Mouse (Mus musculus) forebrain, embryonic 13.5 days (tissue): Measurements from ENCODE around the gene Fn3k. TPM values are rescaled to one million over a fixed set of nuclear protein-coding genes. Genes with fewer than 3 reads are reported as not detected.

Experiments used
- ATAC-seq: fragments of 200-750 bp; cut with Nextera tagmentation; 2 replicates; pipeline ENCODE4 v1.8.0; 2017
- H3K27ac ChIP-seq: fragments of 300-500 bp; sonication (generic); 2 replicates; pipeline ENCODE4 v1.5.1; 2015; ENCODE audit warnings: inconsistent platforms, mild to moderate bottlenecking, moderate library complexity
- H3K27me3 ChIP-seq: fragments of 300-500 bp; sonication (generic); 2 replicates; pipeline ENCODE4 v1.6.1; 2015; ENCODE audit warnings: mild to moderate bottlenecking, inconsistent platforms
- H3K36me3 ChIP-seq: fragments of 300-500 bp; sonication (generic); 2 replicates; pipeline ENCODE4 v1.6.1; 2015; ENCODE audit warnings: mild to moderate bottlenecking, inconsistent platforms; ENCODE audit not compliant: poor library complexity, severe bottlenecking
- H3K4me1 ChIP-seq: fragments of 300-500 bp; sonication (generic); 2 replicates; pipeline ENCODE4 v1.6.1; 2015; ENCODE audit warnings: inconsistent platforms
- H3K4me2 ChIP-seq: fragments of 300-500 bp; sonication (generic); 2 replicates; pipeline ENCODE4 v1.6.1; 2015; ENCODE audit warnings: inconsistent platforms, mild to moderate bottlenecking, moderate library complexity
- H3K4me3 ChIP-seq: fragments of 300-500 bp; sonication (generic); 2 replicates; pipeline ENCODE4 v1.5.1; 2015; ENCODE audit warnings: mild to moderate bottlenecking, inconsistent platforms
- H3K9ac ChIP-seq: fragments of 300-500 bp; sonication (generic); 2 replicates; pipeline ENCODE4 v1.6.1; 2015; ENCODE audit warnings: mild to moderate bottlenecking, inconsistent platforms
- H3K9me3 ChIP-seq: fragments of 300-500 bp; sonication (generic); replicated peaks from 2 replicates; pipeline ENCODE4 v1.6.1; 2016; ENCODE audit warnings: inconsistent platforms
- WGBS: fragments of 180-500 bp; shearing (Covaris S2); methylation state at CpG from one replicate; pipeline ENCODE4 v1.1.7; 2015; 5-methylcytosine and 5-hydroxymethylcytosine counted together
- polyA plus RNA-seq: library from polyadenylated mRNA; unstranded; fragments of >200 nt; fragmentation: Nextera tagmentation; extraction: Ambion mirVana; gene quantifications from 2 replicates; pipeline ENCODE4 v1.2.1, GENCODE M21; 2015

Gene Fn3k
- polyA plus RNA-seq, 1 experiment from 2014 or later: 2.5 TPM

GRCm38 (mm10) chr11:121420830-121421552, 13.7 kb upstream of the Fn3k start, which contains the start of gene Fn3krp:
Fn3krp (plus strand) TSS chr11:121421401.
- H3K9ac ChIP-seq: peak within 1 kb of the TSS; percentile 80
- no peaks in the 10 kb centered on the region for H3K27me3 ChIP-seq
- H3K4me1 ChIP-seq: peaks cover 17% of the 10 kb centered on the region
- H3K4me3 ChIP-seq: peak within 1 kb of the TSS; percentile 74
- peak within 1 kb of the TSS; percentile 84 for H3K4me2 ChIP-seq
- peak; percentile 100 for ATAC-seq
- WGBS: 2% methylated on average over 27 of the region's 28 CpGs
- 0 out of 2 replicates have a peak, but pooled peaks cover under 1% of the 10 kb centered on the region for H3K36me3 ChIP-seq
- H3K27ac ChIP-seq: peak within 1 kb of the TSS; percentile 78
- H3K9me3 ChIP-seq: no peaks in the 10 kb centered on the region

DNA sequence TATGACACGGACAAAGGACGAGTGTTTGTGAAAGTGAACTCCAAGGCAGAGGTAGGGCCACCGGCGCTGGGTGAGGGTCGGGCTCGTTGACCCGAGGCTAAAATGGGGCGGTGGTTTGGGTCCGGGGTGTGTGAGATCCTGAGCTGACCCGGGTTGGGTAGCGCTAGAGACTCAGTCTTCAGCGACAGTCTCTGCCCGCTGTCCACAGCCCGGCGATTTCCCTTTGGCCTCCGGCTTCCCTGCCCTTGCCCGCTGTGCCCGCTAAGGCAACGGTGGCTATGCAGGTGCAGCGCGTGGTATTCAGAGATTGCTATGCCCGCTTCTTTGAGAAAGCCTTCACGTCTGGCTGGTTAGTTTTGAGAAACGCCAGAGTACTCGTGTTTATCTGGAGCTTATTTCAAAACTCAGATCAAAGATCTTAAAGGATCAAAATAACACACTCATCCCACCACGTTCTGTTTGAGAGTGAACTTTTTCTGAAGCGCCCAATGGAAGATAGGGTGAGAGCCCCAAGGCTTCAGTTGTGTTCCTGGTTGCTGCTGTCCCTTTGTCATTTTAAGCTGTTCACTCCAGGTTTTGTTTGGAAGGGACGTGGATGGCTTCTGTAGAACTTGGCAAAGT, 13.1 kb upstream of the Fn3k start:
- ATAC-seq: peak; percentile 61
- Histone ChIP-seq H3K4me2 (peak overlapping the region; percentile 84), H3K9ac (peak overlapping the region; percentile 80), H3K27me3 (no peaks in the 10 kb centered on the region), H3K27ac (no peak overlapping the region), H3K36me3 (0 out of 2 replicates have a peak, but pooled peaks cover 4% of the 10 kb centered on the region), H3K9me3 (no peaks in the 10 kb centered on the region), H3K4me1 (peaks cover 17% of the 10 kb centered on the region), H3K4me3 (peak overlapping the region; percentile 74)
- under 1% methylated on average over 28 of the region's 28 CpGs for WGBS

DNA sequence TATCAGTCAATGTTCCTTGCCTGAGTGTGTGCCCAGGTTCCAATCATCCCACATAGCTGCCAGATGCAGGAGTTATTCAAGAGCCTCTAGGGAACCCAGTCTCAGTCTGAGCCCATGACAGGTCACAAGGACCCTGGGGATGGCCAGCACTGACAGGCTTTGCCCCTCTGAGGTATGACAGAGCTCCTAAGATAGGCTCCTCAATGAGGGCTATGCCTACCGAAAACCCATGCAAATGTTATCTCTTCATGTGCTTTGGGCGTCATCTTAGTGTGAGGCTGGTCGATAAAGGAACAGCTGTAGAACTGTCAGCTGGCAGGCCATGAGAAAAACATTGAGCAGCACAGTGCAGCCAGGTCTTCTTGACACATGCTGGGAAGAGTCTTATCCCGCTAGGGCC, 1.3 kb upstream of the Fn3k start:
- H3K9ac ChIP-seq: no peak overlapping the region
- no peak for ATAC-seq
- peaks cover 20% of the 10 kb centered on the region for H3K36me3 ChIP-seq
- no peak overlapping the region for H3K4me2 ChIP-seq
- peaks cover 12% of the 10 kb centered on the region for H3K4me1 ChIP-seq
- H3K9me3 ChIP-seq: no peaks in the 10 kb centered on the region
- H3K4me3 ChIP-seq: no peak overlapping the region
- no peak overlapping the region for H3K27ac ChIP-seq
- WGBS: 80% methylated on average over 4 of the region's 4 CpGs
- no peaks in the 10 kb centered on the region for H3K27me3 ChIP-seq

GRCm38 (mm10) chr11:121437236-121437635, 2.5 kb downstream of the Fn3k start:
- 78% methylated on average over 5 of the region's 5 CpGs for WGBS
- Histone ChIP-seq H3K4me2 (no peak overlapping the region), H3K27me3 (no peaks in the 10 kb centered on the region), H3K9me3 (no peaks in the 10 kb centered on the region), H3K27ac (no peak overlapping the region), H3K4me1 (peaks cover 12% of the 10 kb centered on the region), H3K4me3 (no peak overlapping the region), H3K36me3 (no peaks in the 10 kb centered on the region), H3K9ac (no peak overlapping the region)
- ATAC-seq: no peak

DNA sequence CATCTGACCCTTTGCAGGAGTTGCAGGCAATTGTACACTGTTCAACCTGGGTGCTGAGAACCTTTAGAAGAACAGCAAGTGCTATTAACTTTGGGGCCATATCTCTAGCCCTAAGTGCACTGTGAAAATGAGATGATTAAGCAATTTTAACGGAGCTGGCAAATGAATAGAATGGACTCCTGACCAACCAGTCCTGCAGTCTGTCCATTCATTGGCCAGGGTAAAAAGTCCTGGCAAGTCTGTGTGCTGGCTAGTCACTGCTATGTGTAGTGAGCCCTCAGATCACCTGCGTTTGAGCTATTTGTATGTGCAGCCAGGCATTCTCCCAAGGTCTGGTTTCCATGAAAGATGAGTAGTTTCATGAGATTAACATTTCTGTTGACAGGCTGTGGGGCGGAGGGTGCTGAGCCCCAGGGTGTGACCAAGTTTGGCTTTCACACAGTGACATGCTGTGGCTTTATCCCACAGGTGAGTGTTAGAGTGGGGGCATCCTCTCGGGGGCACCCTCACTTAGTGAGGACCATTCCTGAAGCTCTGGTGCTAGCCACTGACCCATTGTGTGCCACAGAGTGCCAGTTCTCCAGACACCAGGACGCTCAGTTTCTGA, 5.1 kb downstream of the Fn3k start:
- H3K4me3 ChIP-seq: no peak overlapping the region
- H3K4me1 ChIP-seq: peaks cover 5% of the 10 kb centered on the region; the same call in 1 of the 2 replicates
- H3K9ac ChIP-seq: no peak overlapping the region
- H3K9me3 ChIP-seq: no peaks in the 10 kb centered on the region
- H3K27ac ChIP-seq: no peak overlapping the region
- H3K36me3 ChIP-seq: no peaks in the 10 kb centered on the region
- ATAC-seq: no peak
- no peaks in the 10 kb centered on the region for H3K27me3 ChIP-seq
- WGBS: 67% methylated on average over 5 of the region's 5 CpGs
- no peak overlapping the region for H3K4me2 ChIP-seq

- no peaks in the 10 kb centered on the region for H3K4me1 ChIP-seq
- no peaks in the 10 kb centered on the region for H3K27me3 ChIP-seq
- no peak overlapping the region for H3K9ac ChIP-seq
- H3K36me3 ChIP-seq: no peaks in the 10 kb centered on the region
- no peak overlapping the region for H3K4me3 ChIP-seq
- 92% methylated on average over 4 of the region's 4 CpGs for WGBS
- H3K9me3 ChIP-seq: no peaks in the 10 kb centered on the region
- H3K4me2 ChIP-seq: no peak overlapping the region
- no peak overlapping the region for H3K27ac ChIP-seq
- ATAC-seq: no peak
Measured at GRCm38 (mm10) chr11:121441653-121442052, 6.9 kb downstream of the Fn3k start.

DNA sequence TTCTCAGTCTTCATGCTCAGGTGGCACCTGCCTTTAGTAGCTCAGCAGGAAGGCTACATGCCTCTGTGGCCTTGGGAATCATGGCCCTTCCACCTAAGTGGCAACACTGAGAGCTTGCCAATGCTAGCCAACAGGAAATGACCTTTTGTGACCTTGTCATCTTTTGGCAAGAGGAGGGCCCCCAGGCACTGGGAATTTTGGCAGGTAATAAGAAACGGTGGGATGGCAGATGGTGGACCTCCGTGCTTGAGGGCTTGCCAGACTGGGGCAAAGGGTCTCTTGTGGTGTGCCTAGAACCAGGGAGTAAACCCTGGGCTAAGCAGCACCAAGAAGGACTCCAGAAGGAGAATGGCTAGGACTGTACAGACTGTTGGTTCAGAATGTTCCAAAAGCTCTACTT, 7.4 kb downstream of the Fn3k start:
- 70% methylated on average over 2 of the region's 2 CpGs for WGBS
- H3K9ac ChIP-seq: no peak overlapping the region
- no peaks in the 10 kb centered on the region for H3K36me3 ChIP-seq
- no peaks in the 10 kb centered on the region for H3K9me3 ChIP-seq
- H3K27me3 ChIP-seq: no peaks in the 10 kb centered on the region
- no peak overlapping the region for H3K4me2 ChIP-seq
- H3K27ac ChIP-seq: no peak overlapping the region
- no peak for ATAC-seq
- H3K4me3 ChIP-seq: no peak overlapping the region
- H3K4me1 ChIP-seq: no peaks in the 10 kb centered on the region

- Histone ChIP-seq H3K4me3 (peak overlapping the region; percentile 70), H3K27ac (peak overlapping the region; percentile 40; the same call in 1 of the 2 replicates), H3K9ac (peak overlapping the region; percentile 83; the same call in 1 of the 2 replicates), H3K36me3 (peaks cover 12% of the 10 kb centered on the region; the same call in 1 of the 2 replicates), H3K4me1 (peaks cover 21% of the 10 kb centered on the region), H3K9me3 (no peaks in the 10 kb centered on the region), H3K4me2 (peak overlapping the region; percentile 81), H3K27me3 (no peaks in the 10 kb centered on the region)
- ATAC-seq: no peak
- 18% methylated on average over 9 of the region's 9 CpGs for WGBS
Measured at GRCm38 (mm10) chr11:121451216-121451726, 16.6 kb downstream of the Fn3k start.

GRCm38 (mm10) chr11:121451753-121452635, 17.3 kb downstream of the Fn3k start, which contains the start of gene Tbcd:
Tbcd (plus strand) TSS chr11:121451949.
- WGBS: under 1% methylated on average over 58 of the region's 58 CpGs
- Histone ChIP-seq H3K27ac (peak within 1 kb of the TSS; percentile 84), H3K4me2 (peak within 1 kb of the TSS; percentile 81), H3K9me3 (no peaks in the 10 kb centered on the region), H3K36me3 (peaks cover 12% of the 10 kb centered on the region; the same call in 1 of the 2 replicates), H3K27me3 (no peaks in the 10 kb centered on the region), H3K9ac (peak within 1 kb of the TSS; percentile 83), H3K4me1 (peaks cover 21% of the 10 kb centered on the region), H3K4me3 (peak within 1 kb of the TSS; percentile 70)
- ATAC-seq: peak; percentile 97

DNA sequence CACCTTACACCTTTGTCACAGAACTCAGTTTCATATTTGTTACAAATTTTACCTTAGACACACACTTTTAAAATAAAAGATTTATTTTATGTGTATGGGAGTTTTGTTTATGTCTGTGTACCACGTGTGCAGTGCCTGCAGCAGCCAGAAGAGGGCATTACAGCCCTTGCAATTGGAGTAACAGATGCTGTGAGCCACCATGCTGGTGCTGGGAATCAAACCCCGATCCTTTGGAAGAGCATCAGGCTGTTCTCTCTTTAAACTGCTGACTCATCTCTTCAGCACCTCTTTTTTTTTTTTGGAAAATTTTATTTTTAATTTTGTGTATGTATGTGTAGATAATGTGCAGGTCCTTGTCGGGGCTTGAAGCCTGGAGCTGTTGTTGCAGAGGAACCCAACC, 23.2 kb downstream of the Fn3k start:
- no peak overlapping the region for H3K9ac ChIP-seq
- no peak overlapping the region for H3K4me3 ChIP-seq
- H3K36me3 ChIP-seq: peaks cover 65% of the 10 kb centered on the region
- H3K27me3 ChIP-seq: no peaks in the 10 kb centered on the region
- WGBS: 95% methylated on average over 3 of the region's 3 CpGs
- H3K27ac ChIP-seq: no peak overlapping the region
- H3K4me1 ChIP-seq: peaks cover 11% of the 10 kb centered on the region
- ATAC-seq: no peak
- H3K4me2 ChIP-seq: no peak overlapping the region
- H3K9me3 ChIP-seq: 0 out of 2 replicates have a peak, but pooled peaks cover 4% of the 10 kb centered on the region

- no peak for ATAC-seq
Measured at GRCm38 (mm10) chr11:121467408-121467807, 32.7 kb downstream of the Fn3k start.

More at GRCm38 (mm10) chr11:121467408-121467807, 32.7 kb downstream of the Fn3k start:
- Histone ChIP-seq H3K9me3 (no peaks in the 10 kb centered on the region), H3K4me1 (no peaks in the 10 kb centered on the region), H3K27ac (no peak overlapping the region), H3K9ac (no peak overlapping the region), H3K4me3 (no peak overlapping the region), H3K36me3 (peaks cover 69% of the 10 kb centered on the region), H3K27me3 (no peaks in the 10 kb centered on the region), H3K4me2 (no peak overlapping the region)
- 96% methylated on average over 6 of the region's 6 CpGs for WGBS
